20 mouse cellular contexts compared by ENCODE assay signal in the genomic region with DNA sequence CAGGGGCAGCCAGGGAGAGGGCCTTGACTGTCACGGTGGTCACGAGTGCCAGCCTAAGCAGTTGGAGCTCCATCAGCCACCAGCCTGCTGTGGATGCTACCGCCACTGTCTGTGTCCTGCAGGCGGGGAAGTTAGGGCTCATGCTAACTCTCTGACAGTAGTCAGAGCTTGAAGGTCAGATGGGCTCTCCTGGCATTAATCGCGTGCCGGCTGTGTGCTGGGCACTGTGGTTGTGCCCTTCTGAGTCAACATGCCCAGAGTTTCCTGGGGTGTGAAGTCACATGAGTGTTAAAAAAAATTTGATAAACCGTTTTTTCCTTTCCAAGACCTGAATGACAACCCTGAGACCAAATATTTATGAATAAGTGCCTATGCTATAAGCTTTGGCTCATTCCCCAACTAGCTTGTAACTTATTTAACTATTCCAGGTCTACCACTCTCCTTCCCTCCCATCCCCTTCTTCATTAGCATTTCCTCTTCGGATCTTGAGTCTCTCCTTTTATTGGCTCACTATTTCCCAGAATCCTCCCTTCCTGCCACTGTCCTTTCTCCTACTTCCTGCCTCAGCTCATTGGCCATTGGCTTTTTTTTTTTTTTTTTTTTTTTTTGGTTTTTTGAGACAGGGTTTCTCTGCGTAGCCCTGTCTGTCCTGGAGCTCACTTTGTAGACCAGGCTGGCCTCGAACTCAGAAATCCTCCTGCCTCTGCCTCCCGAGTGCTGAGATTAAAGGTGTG. TPM values are rescaled to one million over a fixed set of nuclear protein-coding genes. Genes with fewer than 3 reads are reported as not detected.
A peak's percentile ranks its signal among the peaks of the same experiment; 100 is the strongest.
DNase-seq lines count a peak whose midpoint lies in the region; ATAC-seq and TF ChIP-seq lines count a peak whose summit lies in the region.
"Had no signal": no experiment of that assay in that cellular context is flagged by ENCODE, and none has a peak within 500 bp of the region (broad histone marks: within the 10 kb centered on the region; RNA-seq: fewer than 3 reads in every experiment).

No protein-coding gene starts in this region.

- H3K27me3 ChIP-seq in heart, embryonic 13.5 days (replicated peaks): no peaks in the 10 kb centered on the region
- no peaks in the 10 kb centered on the region for H3K27me3 ChIP-seq in kidney, postnatal 0 days (ENCODE audit: insufficient read depth, low read length)
- no peaks in the 10 kb centered on the region for H3K27me3 ChIP-seq in Patski
- H3K27me3 ChIP-seq: embryonic facial prominence, embryonic 13.5 days; liver, embryonic 13.5 days; midbrain, embryonic 15.5 days had no signal

- peaks cover 43% of the 10 kb centered on the region for H3K4me1 ChIP-seq in heart, embryonic 13.5 days
- 0 out of 2 replicates have a peak, but pooled peaks cover 5% of the 10 kb centered on the region for H3K4me1 ChIP-seq in kidney, postnatal 0 days (replicated peaks; ENCODE audit: insufficient read depth, low read length)
- H3K4me1 ChIP-seq in brown adipose tissue, adult 24 weeks (ENCODE audit: control insufficient read depth, insufficient read depth, insufficient read length, low read length): peaks cover 19% of the 10 kb centered on the region
- H3K4me1 ChIP-seq: hindbrain, embryonic 13.5 days; midbrain, embryonic 15.5 days had no signal

- TF ChIP-seq CTCF in kidney, postnatal 0 days (IDR thresholded peaks at IDR 0.05; ENCODE audit: low read depth): no peak
- no peak for TF ChIP-seq CTCF in Patski (IDR thresholded peaks at IDR 0.05)

- H3K27ac ChIP-seq in heart, embryonic 13.5 days (replicated peaks): peak overlapping the region; percentile 48; the same call in 1 of the 2 replicates
- peak overlapping the region; percentile 47; the same call in 1 of the 2 replicates for H3K27ac ChIP-seq in kidney, postnatal 0 days
- peak overlapping the region; percentile 70 for H3K27ac ChIP-seq in brown adipose tissue, adult 24 weeks (replicated peaks; ENCODE audit: low read depth, low read length)
- H3K27ac ChIP-seq: embryonic facial prominence, embryonic 13.5 days; hindbrain, embryonic 13.5 days; liver, embryonic 13.5 days; midbrain, embryonic 15.5 days had no signal

- no peak overlapping the region for H3K4me3 ChIP-seq in heart, embryonic 13.5 days
- H3K4me3 ChIP-seq in kidney, postnatal 0 days (replicated peaks; ENCODE audit: low read depth, low read length): no peak overlapping the region
- no peak overlapping the region for H3K4me3 ChIP-seq in brown adipose tissue, adult 24 weeks (ENCODE audit: insufficient read depth, low read depth, low read length)
- H3K4me3 ChIP-seq: hindbrain, embryonic 13.5 days; myocyte had no signal

- 78% methylated on average over 12 of the region's 12 CpGs for WGBS in heart, embryonic 13.5 days
- 82% methylated on average over 12 of the region's 12 CpGs for WGBS in kidney, postnatal 0 days

- ATAC-seq in heart, embryonic 13.5 days (ENCODE audit: extremely low read depth, insufficient number of reproducible peaks, low FRiP score, low TSS enrichment): no peak
- ATAC-seq in kidney, postnatal 0 days (replicated peaks; ENCODE audit: low FRiP score, low read depth): no peak
- peak; percentile 35 for ATAC-seq in Patski
- ATAC-seq: forebrain, embryonic 14.5 days; inflammation-experienced regulatory T-cells, adult 6 months; midbrain, embryonic 15.5 days had no signal

- H3K9ac ChIP-seq in heart, embryonic 13.5 days: peak overlapping the region; percentile 57; the same call in 1 of the 2 replicates
- no peak overlapping the region for H3K9ac ChIP-seq in kidney, postnatal 0 days (ENCODE audit: low read depth, low read length)
- H3K9ac ChIP-seq: embryonic facial prominence, embryonic 13.5 days; hindbrain, embryonic 13.5 days; liver, embryonic 13.5 days; lung, embryonic 14.5 days; midbrain, embryonic 15.5 days had no signal

- POLR2A ChIA-PET in Patski (lab: Charles Lee): interaction anchor here (0.8 kb wide), 1 partner anchor 25 kb away, joined by 3 read pairs; a partner anchor contains a TSS

- no peaks in the 10 kb centered on the region for H3K36me3 ChIP-seq in heart, embryonic 13.5 days
- H3K36me3 ChIP-seq in kidney, postnatal 0 days (ENCODE audit: insufficient read depth, low read length): no peaks in the 10 kb centered on the region
- H3K36me3 ChIP-seq: embryonic facial prominence, embryonic 13.5 days; hindbrain, embryonic 13.5 days; liver, embryonic 13.5 days; midbrain, embryonic 15.5 days had no signal

- in situ Hi-C loops in Patski (cut with MboI; ENCODE audit: low pct_unique_long_range_greater_than_20kb): no loop called here

- CTCF ChIA-PET in Patski (lab: Charles Lee): interaction anchor here (1.2 to 1.3 kb wide), 2 partner anchors 11 to 105 kb away, joined by 5 read pairs; no protein-coding TSS in a partner anchor

- no peaks in the 10 kb centered on the region for H3K9me3 ChIP-seq in heart, embryonic 13.5 days
- H3K9me3 ChIP-seq in kidney, postnatal 0 days (replicated peaks; ENCODE audit: low read length): no peaks in the 10 kb centered on the region
- H3K9me3 ChIP-seq: hindbrain, embryonic 13.5 days; liver, embryonic 13.5 days had no signal

- H3K4me2 ChIP-seq in heart, embryonic 13.5 days: no peak overlapping the region
- no peak overlapping the region for H3K4me2 ChIP-seq in kidney, postnatal 0 days (ENCODE audit: low read length)

- DNase-seq in heart, postnatal 4 days: no peak
- no peak for DNase-seq in kidney, postnatal 0 days (ENCODE audit: low spot score)
- no peak for DNase-seq in kidney, postnatal 4 days
- DNase-seq in Patski (ENCODE audit: low read depth, low spot score): no peak
- no peak for DNase-seq in right cerebral cortex, adult 2 months (ENCODE audit: low spot score in 2 of 2)
- DNase-seq: cerebellum, adult 9-11 months; gastrocnemius, postnatal 25 days; liver, embryonic 13.5 days; lung, embryonic 14.5 days; lung, postnatal 36 days; spleen, adult 18-20 months; thymus, postnatal 25 days had no signal

RNA-seq across cellular contexts. Expression of a gene that starts 6.2 kb away (rescaled TPM):
- 8.9 and 9.5 TPM in 2 replicates for polyA plus RNA-seq in heart, embryonic 13.5 days (2015; fragmentation: Nextera tagmentation; extraction: Ambion mirVana)
- total RNA-seq in heart, postnatal 4 days (2021): 100 to 1,000 TPM; 101 to 102 TPM
- 4.4 and 4.6 TPM in 2 replicates for polyA plus RNA-seq in kidney, postnatal 0 days (2015; fragmentation: Nextera tagmentation; extraction: Ambion mirVana)
- 13.4 TPM for polyA plus RNA-seq in Patski (2021)
- 235 and 250 TPM in 2 replicates for polyA plus RNA-seq in brown adipose tissue, adult 24 weeks (2012; ENCODE audit: insufficient read depth, insufficient read length, missing spikeins)

RNA-seq across cellular contexts. Expression of a gene that starts 22.3 kb away (rescaled TPM):
- 44.6 and 47.5 TPM in 2 replicates for polyA plus RNA-seq in heart, embryonic 13.5 days (2015; fragmentation: Nextera tagmentation; extraction: Ambion mirVana)
- 10 to 100 TPM; 34.0 to 40.7 TPM for total RNA-seq in heart, postnatal 4 days (2021)
- 31.1 and 34.6 TPM in 2 replicates for polyA plus RNA-seq in kidney, postnatal 0 days (2015; fragmentation: Nextera tagmentation; extraction: Ambion mirVana)
- polyA plus RNA-seq in Patski (2021): 13.2 TPM
- polyA plus RNA-seq in brown adipose tissue, adult 24 weeks (2012; ENCODE audit: insufficient read depth, insufficient read length, missing spikeins): 4.4 and 5.2 TPM in 2 replicates

RNA-seq across cellular contexts. Expression of a gene that starts 24.5 kb away (rescaled TPM):
- 6.4 and 9.1 TPM in 2 replicates for polyA plus RNA-seq in heart, embryonic 13.5 days (2015; fragmentation: Nextera tagmentation; extraction: Ambion mirVana)
- 1 to 10 TPM; 4.8 to 6.4 TPM for total RNA-seq in heart, postnatal 4 days (2021)
- polyA plus RNA-seq in kidney, postnatal 0 days (2015; fragmentation: Nextera tagmentation; extraction: Ambion mirVana): 11.1 and 12.2 TPM in 2 replicates
- polyA plus RNA-seq in Patski (2021): 34.1 TPM
- 4.3 and 5.6 TPM in 2 replicates for polyA plus RNA-seq in brown adipose tissue, adult 24 weeks (2012; ENCODE audit: insufficient read depth, insufficient read length, missing spikeins)

Comparison
In these comparisons a context has a peak if more than half of its experiments do, and no peak if none do; other contexts are left out.
1. RNA of a gene that starts 6.2 kb away (polyA plus RNA-seq): 235 to 250 TPM in brown adipose tissue, adult 24 weeks; 13.4 TPM in Patski (single experiment), 8.9 to 9.5 TPM in heart, embryonic 13.5 days and 4.4 to 4.6 TPM in kidney, postnatal 0 days; every median in the first group is over 10 times any median in the second.
2. Peak in every context shown above with its lines, with median percentiles within 50 percentile points of each other: H3K27ac ChIP-seq.